Mouse (Mus musculus) embryo, embryonic 11 days (tissue): ENCODE results near the gene Cfap44.
"Not testable (repeated sequence)": the region's sequence is repeated elsewhere in the genome, so short reads cannot be mapped to it uniquely, and the experiment has no call there.

Source experiments
- DNase-seq: peaks from one replicate; pipeline ENCODE4 v3.0.0-alpha.2; 2015

Cfap44 gene

GRCm38 (mm10) chr16:44430021-44430420, 35.4 kb downstream of the Cfap44 start:
- DNase-seq = peak; percentile 16

DNA sequence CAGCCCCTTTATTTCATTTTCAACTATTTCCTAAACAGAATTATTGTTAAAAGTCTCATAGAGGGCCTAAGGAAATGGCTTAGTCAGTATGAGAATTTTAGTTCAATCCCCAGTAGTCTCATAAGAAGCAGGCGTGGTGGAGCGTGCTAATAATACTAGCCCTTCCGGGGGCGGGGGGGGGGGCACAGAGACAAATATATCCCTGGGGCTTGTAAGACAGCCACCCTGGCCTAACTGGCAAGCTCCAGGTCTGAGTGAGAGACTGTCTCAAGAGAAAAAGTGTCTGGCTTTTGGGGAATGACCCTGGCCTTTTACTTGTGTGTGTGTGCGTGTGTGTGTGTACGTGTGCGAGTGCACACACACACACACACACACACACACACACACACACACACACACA, 40.3 kb downstream of the Cfap44 start:
- no peak for DNase-seq

DNA sequence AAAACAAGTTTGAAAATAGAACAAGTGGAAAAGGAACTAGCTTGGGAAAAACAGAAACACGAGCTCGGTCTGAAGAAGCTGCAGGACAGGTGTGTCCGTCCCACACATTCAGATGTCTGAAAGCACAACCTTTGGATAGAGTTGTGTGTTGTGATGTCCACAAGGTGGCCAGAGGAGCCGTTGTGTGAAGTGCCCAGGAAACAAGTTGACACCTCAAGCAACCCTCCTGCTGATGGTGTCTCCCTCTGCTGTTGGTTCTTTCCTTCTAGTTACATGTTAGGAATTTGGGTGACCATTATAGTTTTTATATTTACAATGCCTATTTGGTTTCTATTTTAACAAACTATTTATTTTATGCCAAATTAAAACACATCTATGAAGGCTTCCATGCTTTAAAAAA, 40.9 kb downstream of the Cfap44 start:
- peak; percentile 16 for DNase-seq

GRCm38 (mm10) chr16:44441913-44442312, 47.3 kb downstream of the Cfap44 start:
- not testable (repeated sequence) for DNase-seq

- no peak for DNase-seq
Observed at GRCm38 (mm10) chr16:44457858-44458257, 63.3 kb downstream of the Cfap44 start.

GRCm38 (mm10) chr16:44458826-44459225, 64.2 kb downstream of the Cfap44 start:
- no peak for DNase-seq

DNA sequence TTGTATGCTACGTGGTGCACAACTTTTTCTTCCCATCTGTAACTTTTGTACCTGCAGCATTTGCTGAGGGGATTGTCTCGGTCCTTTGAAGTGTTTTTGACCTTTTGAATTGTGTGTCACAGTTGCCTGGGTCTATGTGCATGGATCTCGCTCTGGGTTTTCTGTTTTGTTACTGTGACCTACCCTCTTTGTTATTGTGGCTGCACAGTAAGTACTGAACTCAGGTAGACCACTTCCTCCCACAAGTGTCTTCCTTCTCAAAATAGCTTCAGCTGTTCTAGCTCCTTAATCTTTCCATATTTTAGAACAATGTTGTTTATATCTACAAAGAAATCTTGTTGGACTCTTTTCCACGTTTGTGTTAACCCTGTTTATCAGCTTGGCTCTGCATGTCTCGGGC, 66.3 kb downstream of the Cfap44 start:
- DNase-seq = no peak

GRCm38 (mm10) chr16:44475281-44475680, 80.7 kb downstream of the Cfap44 start:
- DNase-seq = no peak

- no peak for DNase-seq
Observed at GRCm38 (mm10) chr16:44475682-44476375, 81.2 kb downstream of the Cfap44 start.

DNA sequence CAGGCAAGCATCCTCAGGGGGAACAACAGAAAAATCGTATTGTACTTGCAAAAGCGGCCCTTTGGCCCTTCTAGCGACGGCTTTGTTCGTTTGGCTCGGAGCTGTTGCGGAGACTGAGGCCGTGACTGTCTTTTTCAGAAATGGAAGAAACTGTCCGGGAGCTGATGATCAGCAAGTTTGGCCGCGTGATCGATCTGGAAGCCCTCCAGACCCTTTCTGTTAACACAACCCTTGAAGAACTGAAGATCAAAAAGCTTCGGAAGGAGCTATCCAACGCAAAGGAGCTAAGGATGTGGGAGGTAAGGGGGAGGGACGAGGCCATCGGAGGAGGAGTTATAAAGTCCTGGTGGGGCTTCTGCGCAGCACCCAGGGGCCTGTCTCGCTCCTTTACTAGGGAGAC, 84.2 kb downstream of the Cfap44 start:
- DNase-seq = no peak

GRCm38 (mm10) chr16:44479852-44480251, 85.3 kb downstream of the Cfap44 start:
- DNase-seq = no peak

- DNase-seq = no peak
Observed at GRCm38 (mm10) chr16:44480616-44481015, 86.0 kb downstream of the Cfap44 start.

DNA sequence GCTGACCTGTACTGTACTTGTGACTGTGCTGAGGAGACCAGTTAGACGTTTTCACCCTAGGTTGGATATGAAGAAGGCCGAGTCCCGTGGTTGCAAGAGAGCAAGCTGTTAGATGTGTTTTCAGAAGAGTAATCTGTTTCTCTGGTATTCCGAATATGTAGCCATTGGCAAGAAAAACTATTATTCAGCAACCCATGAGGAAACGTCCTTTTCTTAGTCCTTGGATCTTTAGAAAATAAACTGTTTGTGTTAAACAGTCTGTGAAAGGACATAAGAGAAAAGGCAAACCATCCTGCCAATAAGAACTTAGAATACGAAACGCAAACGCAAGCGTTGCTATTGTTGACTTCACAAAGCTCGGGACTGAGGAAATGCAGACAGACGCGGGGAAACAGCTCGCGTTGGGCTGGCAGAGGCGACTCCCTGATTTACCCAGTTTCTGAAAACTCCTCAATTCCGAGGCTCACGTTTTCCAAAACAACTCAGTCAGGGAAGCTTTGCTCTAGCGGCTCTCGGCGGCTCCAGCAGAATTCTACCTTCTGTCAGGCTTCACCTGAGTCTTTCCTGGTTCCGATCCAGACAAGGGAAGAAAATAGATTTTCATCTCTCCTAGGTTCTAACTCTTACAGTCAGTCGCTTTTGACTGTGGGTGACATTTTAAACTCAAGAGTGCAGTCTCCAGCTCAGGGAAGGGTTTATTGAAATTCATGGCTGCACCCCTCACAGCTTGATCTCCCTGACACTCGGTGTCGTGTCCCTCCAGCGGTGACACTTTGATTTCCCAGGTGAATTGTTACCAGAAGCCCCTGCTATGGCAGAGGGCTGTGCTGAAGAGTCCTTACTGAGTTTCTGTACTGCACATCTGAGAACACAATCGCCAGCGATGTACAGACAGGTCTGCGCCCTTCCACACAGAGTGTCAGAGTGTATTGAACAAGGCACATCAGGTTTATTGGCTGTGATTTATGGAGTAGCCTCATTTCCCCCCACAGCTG, 87.3 kb downstream of the Cfap44 start:
- DNase-seq = no peak

- peak; percentile 71 for DNase-seq
Observed at GRCm38 (mm10) chr16:44484079-44484478, 89.5 kb downstream of the Cfap44 start.

- DNase-seq = no peak
Observed at GRCm38 (mm10) chr16:44484831-44485230, 90.2 kb downstream of the Cfap44 start.

GRCm38 (mm10) chr16:44485691-44486090, 91.1 kb downstream of the Cfap44 start:
- DNase-seq = no peak

- no peak for DNase-seq
Observed at GRCm38 (mm10) chr16:44486612-44487011, 92.0 kb downstream of the Cfap44 start.

GRCm38 (mm10) chr16:44487194-44487593, 92.6 kb downstream of the Cfap44 start:
- no peak for DNase-seq

- DNase-seq = no peak
Observed at GRCm38 (mm10) chr16:44491051-44491450, 96.5 kb downstream of the Cfap44 start.

GRCm38 (mm10) chr16:44492151-44492550, 97.6 kb downstream of the Cfap44 start:
- DNase-seq = no peak

DNA sequence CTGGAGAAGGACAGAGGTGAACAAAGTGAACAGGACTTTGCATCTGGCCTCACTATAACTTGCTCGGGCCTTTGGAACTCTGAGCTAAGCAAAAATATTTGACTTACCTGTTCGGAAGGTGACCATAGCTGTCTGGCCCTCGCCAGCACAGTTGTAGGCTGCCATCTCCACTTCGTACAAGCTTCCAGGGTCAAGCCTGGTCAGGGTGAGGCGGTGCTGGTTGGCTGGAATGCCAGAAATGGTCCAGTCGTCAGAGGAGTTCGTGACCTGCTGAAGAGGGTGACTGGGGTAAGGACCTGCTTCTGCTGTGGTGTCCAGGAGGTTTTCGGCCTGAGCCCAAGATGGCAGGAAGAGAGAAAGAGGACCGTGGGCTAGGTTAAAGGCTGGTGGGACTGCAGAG, 98.1 kb downstream of the Cfap44 start:
- DNase-seq = no peak

GRCm38 (mm10) chr16:44493868-44494267, 99.3 kb downstream of the Cfap44 start:
- peak; percentile 29 for DNase-seq

GRCm38 (mm10) chr16:44494441-44495108, 100.0 kb downstream of the Cfap44 start:
- DNase-seq = peak; percentile 70
